Mouse (Mus musculus) layer of hippocampus, postnatal 14 days (tissue): ENCODE measurements around the gene Slc26a1. TPM values are rescaled to one million over a fixed set of nuclear protein-coding genes. Genes with fewer than 3 reads are reported as not detected.

ENCODE experiments used
- DNase-seq, 2 experiments: peaks; one replicate each; pipeline ENCODE4 v3.0.0; 2021 to 2022; ENCODE audit warnings: low spot score in 2 of 2, mixed read lengths in 1 of 2
- total RNA-seq, 2 experiments: library from RNA; stranded (reverse); gene quantifications; 2 replicates each; pipeline ENCODE4 v1.2.3; 2021

Gene Slc26a1
- total RNA-seq, 2 experiments from 2014 or later: 1.4 to 2.1 TPM

DNA sequence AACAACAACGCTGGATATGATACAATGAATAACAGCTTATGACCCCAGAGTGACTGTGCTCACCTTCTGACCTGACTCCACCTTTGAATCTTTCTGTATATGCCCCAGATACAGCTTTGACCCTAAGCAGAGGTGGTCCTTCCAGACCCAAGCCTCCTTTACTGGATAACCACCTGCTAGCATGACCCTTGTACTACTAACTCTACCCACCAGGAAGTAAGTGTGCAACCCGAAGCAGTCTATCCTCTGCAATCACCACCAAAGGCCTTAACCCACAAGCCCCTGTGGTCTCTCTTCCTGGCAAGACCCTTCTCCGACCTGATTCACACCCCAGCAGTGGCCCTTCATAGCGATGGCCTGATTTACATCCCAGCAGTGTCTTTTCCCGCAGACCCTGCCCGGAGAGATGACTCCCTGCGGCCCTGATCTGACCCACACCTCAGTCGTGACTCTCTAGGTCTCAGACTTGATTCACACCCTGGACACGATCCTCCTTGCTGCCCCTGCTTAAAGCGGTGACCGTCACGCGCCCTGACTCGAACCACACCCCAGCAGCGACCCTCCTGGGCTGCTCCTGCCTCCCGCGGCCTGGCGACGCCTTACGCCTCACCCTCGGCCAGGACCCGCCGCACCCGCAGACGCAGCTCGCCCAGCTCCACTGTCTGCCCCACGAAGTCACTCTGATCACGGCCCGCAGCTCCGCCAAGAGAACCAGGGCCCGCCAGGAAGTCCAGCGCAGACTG is 46.3 kb downstream of the Slc26a1 start:
- no peak for DNase-seq

- DNase-seq: no peak
Measured at GRCm38 (mm10) chr5:108626050-108626660, 49.2 kb downstream of the Slc26a1 start.

GRCm38 (mm10) chr5:108621870-108622269 is 53.5 kb downstream of the Slc26a1 start:
- DNase-seq: no peak

Other genes starting within 250 kb of the Slc26a1 start
- 100 to 1,000 TPM; 331 to 343 TPM for gene Atp5k, start 241.1 kb downstream of the Slc26a1 start, total RNA-seq
- under 1 TPM; 0.58 to 0.98 TPM for gene Mfsd7a, start 226.7 kb downstream of the Slc26a1 start, total RNA-seq
- 10 to 100 TPM; 57.2 to 60.4 TPM for gene Pcgf3, start 214.3 kb downstream of the Slc26a1 start, total RNA-seq
- 100 to 1,000 TPM; 582 to 600 TPM for gene Cplx1, start 125.5 kb downstream of the Slc26a1 start, total RNA-seq
- 10 to 100 TPM; 93.4 to 97.9 TPM for gene Gak, start 45.8 kb downstream of the Slc26a1 start, total RNA-seq
- 10 to 100 TPM; 36.7 to 41.1 TPM for gene Tmem175, start 45.8 kb downstream of the Slc26a1 start, total RNA-seq
- gene Idua, start 15.2 kb downstream of the Slc26a1 start, total RNA-seq: 10 to 100 TPM; 10.1 to 10.9 TPM
- 10 to 100 TPM; 54.1 to 55.0 TPM for gene Dgkq, start 5.9 kb downstream of the Slc26a1 start, total RNA-seq
- 10 to 100 TPM; 17.9 to 19.8 TPM for gene Fgfrl1, start 16.8 kb upstream of the Slc26a1 start, total RNA-seq
- gene Rnf212, start 99.4 kb upstream of the Slc26a1 start, total RNA-seq: not detected
- gene Tmed11, start 119.8 kb upstream of the Slc26a1 start, total RNA-seq: not detected
- gene Vmn2r8, start 133.3 kb upstream of the Slc26a1 start, total RNA-seq: not detected
- gene Vmn2r9, start 177.0 kb upstream of the Slc26a1 start, total RNA-seq: not detected